Mouse (Mus musculus) midbrain, embryonic 14.5 days (tissue): ENCODE measurements around the gene D13Ertd608e. TPM values are rescaled to one million over a fixed set of nuclear protein-coding genes. Genes with fewer than 3 reads are reported as not detected.
"Not testable (repeated sequence)": the region's sequence is repeated elsewhere in the genome, so short reads cannot be mapped to it uniquely, and the experiment has no call there.

ENCODE experiments used
- ATAC-seq: fragments of 200-750 bp; cut with Nextera tagmentation; 2 replicates; pipeline ENCODE4 v1.8.0; 2017; ENCODE audit warnings: moderate number of reproducible peaks, moderate library complexity; ENCODE audit not compliant: low FRiP score, low TSS enrichment
- DNase-seq: peaks from one replicate; pipeline ENCODE4 v3.0.0-alpha.2; 2015
- H3K27ac ChIP-seq: fragments of 300-500 bp; sonication (generic); replicated peaks from 2 replicates; pipeline ENCODE4 v1.5.1; 2014; ENCODE audit warnings: mild to moderate bottlenecking, low read depth, low read length, moderate library complexity
- H3K27me3 ChIP-seq: fragments of 300-500 bp; sonication (generic); 2 replicates; pipeline ENCODE4 v1.6.1; 2014; ENCODE audit warnings: low read length, control low read depth, mixed read lengths; ENCODE audit not compliant: control insufficient read depth, insufficient read depth
- H3K36me3 ChIP-seq: fragments of 300-500 bp; sonication (generic); 2 replicates; pipeline ENCODE4 v1.6.1; 2014; ENCODE audit warnings: low read length, control low read depth; ENCODE audit not compliant: control insufficient read depth, insufficient read depth
- H3K4me1 ChIP-seq: fragments of 300-500 bp; sonication (generic); 2 replicates; pipeline ENCODE4 v1.6.1; 2014; ENCODE audit warnings: mild to moderate bottlenecking, antibody characterized with exemption, low read length, control low read depth; ENCODE audit not compliant: control insufficient read depth, insufficient read depth
- H3K4me2 ChIP-seq: fragments of 300-500 bp; sonication (generic); 2 replicates; pipeline ENCODE4 v1.6.1; 2014; ENCODE audit warnings: mild to moderate bottlenecking, low read length, moderate library complexity
- H3K4me3 ChIP-seq: fragments of 300-500 bp; sonication (generic); replicated peaks from 2 replicates; pipeline ENCODE4 v1.5.1; 2014; ENCODE audit warnings: low read depth, low read length
- H3K9ac ChIP-seq: fragments of 300-500 bp; sonication (generic); replicated peaks from 2 replicates; pipeline ENCODE4 v1.6.1; 2014; ENCODE audit warnings: mild to moderate bottlenecking, low read length, moderate library complexity
- H3K9me3 ChIP-seq: fragments of 300-500 bp; sonication (generic); 2 replicates; pipeline ENCODE4 v1.6.1; 2016; ENCODE audit warnings: low read length, control low read depth, mixed read lengths; ENCODE audit not compliant: control insufficient read depth
- WGBS: fragments of 180-500 bp; shearing (Covaris S2); extraction: QIAGEN DNeasy Blood & Tissue Kit; methylation state at CpG from one replicate; pipeline ENCODE4 v1.1.7; 2014; 5-methylcytosine and 5-hydroxymethylcytosine counted together
- polyA plus RNA-seq: library from polyadenylated mRNA; unstranded; fragments of >200 nt; fragmentation: Nextera tagmentation; extraction: Ambion mirVana; gene quantifications from 2 replicates; pipeline ENCODE4 v1.2.1, GENCODE M21; 2014

D13Ertd608e gene
- polyA plus RNA-seq: not detected in 2 replicates

- H3K9ac ChIP-seq, H3K36me3 ChIP-seq, H3K27ac ChIP-seq, H3K27me3 ChIP-seq, H3K4me1 ChIP-seq, H3K9me3 ChIP-seq: not testable (repeated sequence)
- 13% methylated on average over 18 of the region's 25 CpGs for WGBS
- ATAC-seq: peak; percentile 38
- peak; percentile 65 for DNase-seq
- H3K4me3 ChIP-seq: peak within 1 kb of the TSS; percentile 13
- peak within 1 kb of the TSS; percentile 39 for H3K4me2 ChIP-seq
Observed at GRCm38 (mm10) chr13:119835320-119836056, at the start of gene D13Ertd608e. D13Ertd608e (plus strand) TSS chr13:119836006.

GRCm38 (mm10) chr13:119789851-119790717 lies 45.7 kb upstream of the D13Ertd608e start:
- Histone ChIP-seq H3K4me1 (peaks cover 20% of the 10 kb centered on the region), H3K4me3 (peak overlapping the region; percentile 80), H3K27me3 (no peaks in the 10 kb centered on the region), H3K9me3 (no peaks in the 10 kb centered on the region), H3K4me2 (peak overlapping the region; percentile 54), H3K9ac (peak overlapping the region; percentile 89), H3K36me3 (peaks cover 29% of the 10 kb centered on the region), H3K27ac (peak overlapping the region; percentile 97)
- DNase-seq (peak; percentile 82), ATAC-seq (peak; percentile 66)
- under 1% methylated on average over 56 of the region's 66 CpGs for WGBS

GRCm38 (mm10) chr13:119790761-119791579 lies 44.8 kb upstream of the D13Ertd608e start, which contains the start of gene Zfp131:
Zfp131 (minus strand) TSS chr13:119790889.
- peak within 1 kb of the TSS; percentile 89 for H3K9ac ChIP-seq
- H3K27me3 ChIP-seq: no peaks in the 10 kb centered on the region
- peak within 1 kb of the TSS; percentile 78 for H3K4me2 ChIP-seq
- peaks cover 20% of the 10 kb centered on the region for H3K4me1 ChIP-seq
- WGBS: under 1% methylated on average over 67 of the region's 86 CpGs
- peak; percentile 99 for DNase-seq
- H3K9me3 ChIP-seq: no peaks in the 10 kb centered on the region
- peak; percentile 97 for ATAC-seq
- peak within 1 kb of the TSS; percentile 97 for H3K27ac ChIP-seq
- peak within 1 kb of the TSS; percentile 80 for H3K4me3 ChIP-seq
- H3K36me3 ChIP-seq: peaks cover 23% of the 10 kb centered on the region

- ATAC-seq (no peak), DNase-seq (peak; percentile 46)
- Histone ChIP-seq H3K4me3 (peak overlapping the region; percentile 80), H3K27ac (peak overlapping the region; percentile 97), H3K9ac (peak overlapping the region; percentile 89), H3K27me3 (no peaks in the 10 kb centered on the region), H3K9me3 (no peaks in the 10 kb centered on the region), H3K4me2 (peak overlapping the region; percentile 78), H3K36me3 (peaks cover 19% of the 10 kb centered on the region), H3K4me1 (peaks cover 20% of the 10 kb centered on the region)
- WGBS: 5% methylated on average over 18 of the region's 18 CpGs
Observed at GRCm38 (mm10) chr13:119791580-119792135, 44.1 kb upstream of the D13Ertd608e start.

GRCm38 (mm10) chr13:119792791-119793404 lies 42.9 kb upstream of the D13Ertd608e start:
- Histone ChIP-seq H3K27ac (no peak overlapping the region), H3K36me3 (peaks cover 8% of the 10 kb centered on the region), H3K9me3 (no peaks in the 10 kb centered on the region), H3K9ac (no peak overlapping the region), H3K4me3 (no peak overlapping the region), H3K27me3 (no peaks in the 10 kb centered on the region), H3K4me1 (peaks cover 18% of the 10 kb centered on the region), H3K4me2 (no peak overlapping the region)
- DNase-seq (no peak), ATAC-seq (no peak)
- WGBS: 90% methylated on average over 5 of the region's 5 CpGs

- ATAC-seq (no peak), DNase-seq (no peak)
- H3K27ac ChIP-seq: no peak overlapping the region
- no peaks in the 10 kb centered on the region for H3K36me3 ChIP-seq
- no peak overlapping the region for H3K4me2 ChIP-seq
- no peak overlapping the region for H3K4me3 ChIP-seq
- H3K9me3 ChIP-seq: no peaks in the 10 kb centered on the region
- H3K9ac ChIP-seq: no peak overlapping the region
- 70% methylated on average over 4 of the region's 4 CpGs for WGBS
- H3K27me3 ChIP-seq: no peaks in the 10 kb centered on the region
- H3K4me1 ChIP-seq: no peaks in the 10 kb centered on the region
Observed at GRCm38 (mm10) chr13:119797656-119798055, 38.1 kb upstream of the D13Ertd608e start.

- Histone ChIP-seq H3K4me2 (no peak overlapping the region), H3K27ac (no peak overlapping the region), H3K27me3 (no peaks in the 10 kb centered on the region), H3K9me3 (no peaks in the 10 kb centered on the region), H3K36me3 (no peaks in the 10 kb centered on the region), H3K9ac (no peak overlapping the region), H3K4me1 (no peaks in the 10 kb centered on the region), H3K4me3 (no peak overlapping the region)
- DNase-seq (no peak), ATAC-seq (no peak)
- WGBS: 83% methylated on average over 2 of the region's 2 CpGs
Observed at GRCm38 (mm10) chr13:119808937-119809336, 26.9 kb upstream of the D13Ertd608e start.

GRCm38 (mm10) chr13:119810031-119810430 lies 25.8 kb upstream of the D13Ertd608e start:
- Histone ChIP-seq H3K4me1 (no peaks in the 10 kb centered on the region), H3K27ac (no peak overlapping the region), H3K4me2 (no peak overlapping the region), H3K9ac (no peak overlapping the region), H3K4me3 (no peak overlapping the region), H3K36me3 (no peaks in the 10 kb centered on the region), H3K27me3 (no peaks in the 10 kb centered on the region), H3K9me3 (no peaks in the 10 kb centered on the region)
- ATAC-seq (no peak), DNase-seq (no peak)
- 82% methylated on average over 9 of the region's 9 CpGs for WGBS
